Mouse (Mus musculus) kidney, postnatal 0 days (tissue): Measurements from ENCODE around the gene Pigc. TPM values are rescaled to one million over a fixed set of nuclear protein-coding genes. Genes with fewer than 3 reads are reported as not detected.
A peak's percentile ranks its signal among the peaks of the same experiment; 100 is the strongest.

Experiments used
- ATAC-seq: fragments of 200-750 bp; cut with Nextera tagmentation; replicated peaks from 2 replicates; pipeline ENCODE4 v1.8.0; 2017; ENCODE audit warnings: low read depth, moderate number of reproducible peaks, moderate TSS enrichment, moderate library complexity; ENCODE audit not compliant: low FRiP score
- DNase-seq: peaks from one replicate; pipeline ENCODE4 v3.0.0-alpha.2; 2016; ENCODE audit warnings: low spot score
- H3K27ac ChIP-seq: fragments of 300-500 bp; sonication (generic); 2 replicates; pipeline ENCODE4 v1.5.1; 2014; ENCODE audit warnings: mild to moderate bottlenecking
- H3K27me3 ChIP-seq: fragments of 300-500 bp; sonication (generic); 2 replicates; pipeline ENCODE4 v1.6.1; 2014; ENCODE audit warnings: low read length, mixed read lengths; ENCODE audit not compliant: insufficient read depth
- H3K36me3 ChIP-seq: fragments of 300-500 bp; sonication (generic); 2 replicates; pipeline ENCODE4 v1.6.1; 2014; ENCODE audit warnings: low read length, mixed read lengths; ENCODE audit not compliant: insufficient read depth
- H3K4me1 ChIP-seq: fragments of 300-500 bp; sonication (generic); replicated peaks from 2 replicates; pipeline ENCODE4 v1.6.1; 2014; ENCODE audit warnings: antibody characterized with exemption, low read length, mixed read lengths; ENCODE audit not compliant: insufficient read depth
- H3K4me2 ChIP-seq: fragments of 300-500 bp; sonication (generic); 2 replicates; pipeline ENCODE4 v1.6.1; 2014; ENCODE audit warnings: mild to moderate bottlenecking, low read length, moderate library complexity, mixed read lengths
- H3K4me3 ChIP-seq: fragments of 300-500 bp; sonication (generic); replicated peaks from 2 replicates; pipeline ENCODE4 v1.5.1; 2014; ENCODE audit warnings: low read depth, low read length
- H3K9ac ChIP-seq: fragments of 300-500 bp; sonication (generic); 2 replicates; pipeline ENCODE4 v1.6.1; 2014; ENCODE audit warnings: low read depth, low read length
- H3K9me3 ChIP-seq: fragments of 300-500 bp; sonication (generic); replicated peaks from 2 replicates; pipeline ENCODE4 v1.6.1; 2016; ENCODE audit warnings: low read length, inconsistent platforms, mixed read lengths
- CTCF ChIP-seq: IDR thresholded peaks from 2 replicates; pipeline ENCODE4 v1.5.1; 2016; ENCODE audit warnings: antibody characterized with exemption, low read depth, mild to moderate bottlenecking, moderate library complexity
- WGBS: fragments of 180-500 bp; shearing (Covaris S2); extraction: QIAGEN DNeasy Blood & Tissue Kit; methylation state at CpG from one replicate; pipeline ENCODE4 v1.1.7; 2014; 5-methylcytosine and 5-hydroxymethylcytosine counted together
- polyA plus RNA-seq: library from polyadenylated mRNA; unstranded; fragments of >200 nt; fragmentation: Nextera tagmentation; extraction: Ambion mirVana; gene quantifications from 2 replicates; pipeline ENCODE4 v1.2.1, GENCODE M21; 2015

Pigc gene
- polyA plus RNA-seq, 1 experiment from 2014 or later = 43.7 TPM

DNA sequence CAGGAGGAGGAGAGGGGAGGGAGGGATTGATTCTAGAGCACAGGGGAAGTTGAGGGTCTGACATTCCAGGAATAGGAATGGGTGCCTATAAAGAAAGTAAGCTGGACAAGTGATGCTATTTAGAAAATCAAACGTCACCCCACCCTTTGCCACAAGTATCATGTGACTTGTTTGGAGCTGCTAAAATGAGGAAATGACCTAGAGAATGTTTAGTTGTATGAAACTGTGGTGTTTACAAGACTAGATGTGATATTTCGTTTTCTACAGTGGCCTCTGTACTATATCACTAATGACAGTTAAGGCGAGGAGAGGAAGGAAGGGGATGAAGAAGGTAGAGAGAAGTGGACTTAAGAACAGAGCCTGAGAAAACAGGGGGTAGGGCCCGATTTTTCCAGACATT, 29.8 kb downstream of the Pigc start:
- Histone ChIP-seq H3K9me3 (no peaks in the 10 kb centered on the region), H3K27ac (no peak overlapping the region), H3K27me3 (no peaks in the 10 kb centered on the region), H3K4me1 (no peaks in the 10 kb centered on the region; the same call in 1 of the 2 replicates), H3K9ac (no peak overlapping the region), H3K36me3 (no peaks in the 10 kb centered on the region), H3K4me2 (no peak overlapping the region), H3K4me3 (no peak overlapping the region)
- no peak for ATAC-seq
- DNase-seq = no peak
- 63% methylated on average over 4 of the region's 4 CpGs for WGBS
- no peak for TF ChIP-seq CTCF

DNA sequence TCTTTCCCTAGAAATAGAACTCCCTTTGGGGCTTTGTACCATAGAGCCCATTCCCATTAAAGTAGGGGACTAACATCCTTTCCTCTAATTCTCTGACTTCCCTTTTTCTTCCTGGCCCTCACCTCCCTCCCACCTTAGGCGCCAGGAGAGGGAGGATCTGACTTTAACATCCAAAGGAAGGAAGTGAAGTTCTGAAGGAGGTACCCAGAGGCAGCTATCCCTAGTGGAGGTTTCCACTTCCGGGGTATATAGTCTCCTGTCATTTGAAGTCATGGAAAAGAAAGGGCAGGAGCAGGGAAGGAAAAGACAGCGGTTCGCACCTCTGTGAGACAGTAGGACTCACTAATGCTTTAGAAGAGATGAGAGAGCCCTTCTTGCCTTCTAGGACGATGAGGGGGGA, 30.4 kb downstream of the Pigc start:
- Histone ChIP-seq H3K4me2 (no peak overlapping the region), H3K4me1 (peaks cover under 1% of the 10 kb centered on the region), H3K4me3 (no peak overlapping the region), H3K27me3 (no peaks in the 10 kb centered on the region), H3K27ac (0 out of 2 replicates have a peak overlapping the region, but pooled peaks have one; percentile 20), H3K9me3 (no peaks in the 10 kb centered on the region), H3K36me3 (no peaks in the 10 kb centered on the region), H3K9ac (no peak overlapping the region)
- no peak for TF ChIP-seq CTCF
- no peak for ATAC-seq
- no peak for DNase-seq
- WGBS = 28% methylated on average over 5 of the region's 5 CpGs

DNA sequence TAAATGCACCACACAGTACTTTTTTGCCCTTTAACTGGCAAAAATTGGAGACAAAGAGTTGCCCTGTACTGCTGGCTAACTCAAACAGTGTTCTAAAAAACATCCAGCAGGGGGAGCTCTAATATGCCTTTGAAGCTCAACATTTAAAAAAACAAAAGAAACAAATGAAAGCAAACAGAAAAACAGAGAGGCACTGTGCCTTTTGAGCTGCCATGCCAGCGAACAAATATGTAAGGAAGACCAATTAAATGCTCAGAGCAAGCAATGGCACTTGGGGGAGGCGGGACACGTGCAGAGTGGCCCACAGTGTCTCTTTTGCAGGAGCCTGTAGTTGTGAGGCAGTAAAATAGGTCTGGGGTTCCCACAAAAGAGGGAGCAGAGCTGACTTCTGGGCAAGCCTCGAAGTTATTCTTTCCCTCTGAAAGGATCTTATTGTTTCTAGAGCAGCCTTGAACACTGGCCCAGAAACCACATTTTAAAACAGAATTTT, 30.9 kb downstream of the Pigc start:
- no peaks in the 10 kb centered on the region for H3K27me3 ChIP-seq
- peaks cover 6% of the 10 kb centered on the region for H3K4me1 ChIP-seq
- no peak overlapping the region for H3K9ac ChIP-seq
- H3K9me3 ChIP-seq = no peaks in the 10 kb centered on the region
- WGBS = 4% methylated on average over 4 of the region's 4 CpGs
- H3K27ac ChIP-seq = peak overlapping the region; percentile 39; the same call in 1 of the 2 replicates
- H3K4me2 ChIP-seq = peak overlapping the region; percentile 45
- H3K4me3 ChIP-seq = no peak overlapping the region
- DNase-seq (peak; percentile 94), ATAC-seq (no peak)
- TF ChIP-seq CTCF = peak; percentile 91
- no peaks in the 10 kb centered on the region for H3K36me3 ChIP-seq

DNA sequence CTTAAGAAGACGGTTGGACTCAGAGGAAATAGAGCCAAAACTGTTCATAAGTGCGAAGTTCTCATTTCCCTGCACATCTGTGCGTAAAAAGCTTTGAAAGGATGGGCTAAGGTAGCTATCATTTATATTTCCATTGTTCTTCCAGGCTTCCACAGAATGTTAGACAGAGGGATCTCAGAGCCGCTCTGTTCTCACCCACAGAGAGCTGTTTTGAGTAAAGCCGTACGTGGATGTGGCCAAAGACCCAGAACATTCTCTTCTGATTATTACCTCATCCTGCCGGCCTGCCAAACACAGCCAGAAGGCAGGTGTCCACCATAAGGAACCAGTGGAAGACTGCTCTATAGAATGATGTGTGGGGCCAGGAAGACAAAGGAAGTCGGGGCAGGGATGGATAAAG, 32.3 kb downstream of the Pigc start:
- no peaks in the 10 kb centered on the region for H3K36me3 ChIP-seq
- H3K9me3 ChIP-seq = no peaks in the 10 kb centered on the region
- H3K27ac ChIP-seq = no peak overlapping the region
- DNase-seq (no peak), ATAC-seq (no peak)
- WGBS = 70% methylated on average over 8 of the region's 8 CpGs
- H3K4me1 ChIP-seq = peaks cover 7% of the 10 kb centered on the region
- no peak overlapping the region for H3K4me3 ChIP-seq
- no peaks in the 10 kb centered on the region for H3K27me3 ChIP-seq
- TF ChIP-seq CTCF = no peak
- no peak overlapping the region for H3K4me2 ChIP-seq
- no peak overlapping the region for H3K9ac ChIP-seq

DNA sequence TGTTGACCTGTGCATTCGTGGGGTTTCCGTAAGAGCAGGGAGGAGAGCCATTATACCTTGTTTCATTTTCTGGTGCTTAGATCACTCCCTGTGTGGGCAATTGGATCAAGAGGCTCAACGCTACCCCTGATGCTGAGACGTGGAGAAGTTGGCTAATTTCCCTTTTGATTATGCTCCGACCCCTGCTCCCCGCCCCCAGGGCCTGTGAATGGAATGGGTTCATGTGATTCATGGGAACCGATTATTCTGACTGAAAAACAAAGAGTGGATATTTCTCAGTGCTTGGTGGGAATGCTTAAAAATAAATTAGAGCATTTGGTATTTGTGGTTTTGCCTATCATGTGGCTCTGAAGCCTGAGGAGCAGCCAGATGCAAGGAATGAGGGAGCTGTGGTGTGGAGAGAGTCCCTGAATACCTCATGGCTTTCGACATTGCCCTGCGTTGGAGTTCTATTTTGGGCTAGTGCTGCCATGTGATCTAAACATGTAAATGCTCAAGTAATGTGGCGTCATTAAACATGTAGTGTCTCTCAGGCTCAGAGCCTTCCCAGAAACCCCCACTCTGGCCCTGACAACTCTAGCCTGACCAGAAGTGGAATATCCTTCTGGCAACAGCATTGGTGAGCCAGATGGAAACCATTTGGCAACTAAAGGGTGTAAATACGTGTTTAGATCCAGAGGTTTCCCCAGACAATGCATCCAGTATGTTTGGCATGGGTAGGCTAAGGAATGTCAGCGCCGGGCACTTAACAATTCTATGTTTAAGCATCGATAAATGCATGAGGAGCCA, 34.9 kb downstream of the Pigc start:
- ATAC-seq (no peak), DNase-seq (no peak)
- H3K4me3 ChIP-seq = no peak overlapping the region
- peak overlapping the region; percentile 79 for H3K27ac ChIP-seq
- H3K4me2 ChIP-seq = no peak overlapping the region
- H3K9me3 ChIP-seq = no peaks in the 10 kb centered on the region
- no peaks in the 10 kb centered on the region for H3K36me3 ChIP-seq
- peak overlapping the region; percentile 37; the same call in 1 of the 2 replicates for H3K9ac ChIP-seq
- TF ChIP-seq CTCF = no peak
- WGBS = 61% methylated on average over 14 of the region's 14 CpGs
- peaks cover 12% of the 10 kb centered on the region for H3K4me1 ChIP-seq
- H3K27me3 ChIP-seq = no peaks in the 10 kb centered on the region

DNA sequence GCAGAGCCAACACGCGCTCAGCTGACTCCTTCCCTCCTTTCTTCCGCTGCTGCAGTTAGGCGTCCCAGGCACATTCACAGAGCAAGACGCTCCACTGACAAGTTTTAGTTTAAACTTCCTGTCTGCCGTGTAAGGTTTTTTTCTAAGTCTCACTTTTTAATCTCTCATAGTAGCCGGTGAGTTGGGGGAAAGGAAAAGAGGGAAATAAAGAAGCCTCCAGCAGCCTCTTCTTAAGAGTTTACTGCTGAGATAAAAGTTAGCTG, 35.5 kb downstream of the Pigc start:
- 16% methylated on average over 7 of the region's 7 CpGs for WGBS
- Histone ChIP-seq H3K9ac (peak overlapping the region; percentile 37; the same call in 1 of the 2 replicates), H3K36me3 (no peaks in the 10 kb centered on the region), H3K9me3 (no peaks in the 10 kb centered on the region), H3K27ac (peak overlapping the region; percentile 79), H3K4me1 (peaks cover 15% of the 10 kb centered on the region), H3K27me3 (no peaks in the 10 kb centered on the region), H3K4me2 (no peak overlapping the region), H3K4me3 (no peak overlapping the region)
- ATAC-seq = no peak
- TF ChIP-seq CTCF = no peak
- peak; percentile 63 for DNase-seq
